In genomic region chr9:58581958-58582540, GRCm38 (mm10) we compare ENCODE assay signal across 8 mouse cellular contexts. TPM values are rescaled to one million over a fixed set of nuclear protein-coding genes. Genes with fewer than 3 reads are reported as not detected.
DNase-seq lines count a peak whose midpoint lies in the region; ATAC-seq and TF ChIP-seq lines count a peak whose summit lies in the region.

TSS of gene Nptn (plus strand) at chr9:58582240.

- WGBS in embryonic facial prominence, embryonic 13.5 days = 2% methylated on average over 36 of the region's 56 CpGs
- under 1% methylated on average over 51 of the region's 56 CpGs for WGBS in kidney, adult 2 months
- WGBS in limb, embryonic 12.5 days = under 1% methylated on average over 48 of the region's 56 CpGs
- 0% methylated on average over 32 of the region's 56 CpGs for whole genome bisulfite sequencing in midbrain, embryonic 15.5 days
- WGBS in spleen, adult 2 months = under 1% methylated on average over 36 of the region's 56 CpGs

- no peaks in the 10 kb centered on the region for H3K27me3 ChIP-seq in embryonic facial prominence, embryonic 13.5 days
- no peaks in the 10 kb centered on the region for H3K27me3 ChIP-seq in kidney, adult 2 months (replicated peaks; ENCODE audit: control insufficient read depth, insufficient read depth, low read length)
- H3K27me3 ChIP-seq in limb, embryonic 12.5 days = no peaks in the 10 kb centered on the region
- no peaks in the 10 kb centered on the region for H3K27me3 ChIP-seq in midbrain, embryonic 15.5 days (replicated peaks)
- no peaks in the 10 kb centered on the region for H3K27me3 ChIP-seq in spleen, adult 2 months (ENCODE audit: control insufficient read depth, insufficient read depth, low read length)

- H3K4me3 ChIP-seq in embryonic facial prominence, embryonic 13.5 days = peak within 1 kb of the TSS; percentile 94
- peak within 1 kb of the TSS; percentile 58 for H3K4me3 ChIP-seq in kidney, adult 2 months (ENCODE audit: insufficient read depth, low read depth, low read length)
- H3K4me3 ChIP-seq in limb, embryonic 12.5 days (replicated peaks) = peak within 1 kb of the TSS; percentile 93
- H3K4me3 ChIP-seq in midbrain, embryonic 15.5 days = peak within 1 kb of the TSS; percentile 74
- H3K4me3 ChIP-seq in spleen, adult 2 months (ENCODE audit: extremely low read depth, insufficient read depth, insufficient read length) = peak within 1 kb of the TSS; percentile 91

- no peak for TF ChIP-seq CTCF in kidney, adult 2 months (conservative IDR thresholded peaks at IDR 0.05; ENCODE audit: insufficient read depth, insufficient read length, low read depth, low read length)
- TF ChIP-seq CTCF in spleen, adult 2 months (IDR thresholded peaks at IDR 0.05; ENCODE audit: extremely low read depth, insufficient read depth, insufficient read length, insufficient replicate concordance) = no peak

- H3K36me3 ChIP-seq in embryonic facial prominence, embryonic 13.5 days = no peaks in the 10 kb centered on the region
- no peaks in the 10 kb centered on the region for H3K36me3 ChIP-seq in kidney, adult 2 months (ENCODE audit: control insufficient read depth, insufficient read depth, low read length)
- H3K36me3 ChIP-seq in limb, embryonic 12.5 days = no peaks in the 10 kb centered on the region
- no peaks in the 10 kb centered on the region for H3K36me3 ChIP-seq in midbrain, embryonic 15.5 days (replicated peaks)
- no peaks in the 10 kb centered on the region for H3K36me3 ChIP-seq in spleen, adult 2 months (ENCODE audit: control insufficient read depth, insufficient read depth, low read length)

- H3K9ac ChIP-seq in embryonic facial prominence, embryonic 13.5 days = peak within 1 kb of the TSS; percentile 98
- H3K9ac ChIP-seq in limb, embryonic 12.5 days (replicated peaks) = peak within 1 kb of the TSS; percentile 97
- peak within 1 kb of the TSS; percentile 87 for H3K9ac ChIP-seq in midbrain, embryonic 15.5 days

- peak; percentile 57 for TF ChIP-seq POLR2A in kidney, adult 2 months (IDR thresholded peaks at IDR 0.05; ENCODE audit: low read depth, low read length)
- peak; percentile 86 for TF ChIP-seq POLR2A in spleen, adult 2 months (IDR thresholded peaks at IDR 0.05; ENCODE audit: low read depth, low read length)

- peak; percentile 98 for ATAC-seq in embryonic facial prominence, embryonic 13.5 days (ENCODE audit: insufficient number of reproducible peaks, insufficient read depth, low FRiP score, low TSS enrichment, low read depth)
- peak; percentile 99 for ATAC-seq in limb, embryonic 12.5 days (ENCODE audit: insufficient number of reproducible peaks, insufficient read depth, low FRiP score, low TSS enrichment, low read depth)
- ATAC-seq in midbrain, embryonic 15.5 days (replicated peaks) = peak; percentile 98

- H3K4me2 ChIP-seq in embryonic facial prominence, embryonic 13.5 days = peak within 1 kb of the TSS; percentile 87
- peak within 1 kb of the TSS; percentile 86 for H3K4me2 ChIP-seq in limb, embryonic 12.5 days
- peak within 1 kb of the TSS; percentile 82 for H3K4me2 ChIP-seq in midbrain, embryonic 15.5 days

- H3K27ac ChIP-seq in embryonic facial prominence, embryonic 13.5 days = peak within 1 kb of the TSS; percentile 97
- H3K27ac ChIP-seq in kidney, adult 2 months (ENCODE audit: insufficient read depth, low read depth, low read length) = peak within 1 kb of the TSS; percentile 95
- H3K27ac ChIP-seq in limb, embryonic 12.5 days = peak within 1 kb of the TSS; percentile 98
- H3K27ac ChIP-seq in midbrain, embryonic 15.5 days = peak within 1 kb of the TSS; percentile 96
- peak within 1 kb of the TSS; percentile 92 for H3K27ac ChIP-seq in spleen, adult 2 months (ENCODE audit: insufficient read depth, low read length)

- no peaks in the 10 kb centered on the region for H3K9me3 ChIP-seq in embryonic facial prominence, embryonic 13.5 days
- H3K9me3 ChIP-seq in limb, embryonic 12.5 days = no peaks in the 10 kb centered on the region
- H3K9me3 ChIP-seq in midbrain, embryonic 15.5 days = no peaks in the 10 kb centered on the region

- H3K4me1 ChIP-seq in embryonic facial prominence, embryonic 13.5 days = peaks cover 10% of the 10 kb centered on the region; the same call in 1 of the 2 replicates
- H3K4me1 ChIP-seq in kidney, adult 2 months (ENCODE audit: control insufficient read depth, insufficient read depth, low read length) = peaks cover 11% of the 10 kb centered on the region
- peaks cover 14% of the 10 kb centered on the region for H3K4me1 ChIP-seq in limb, embryonic 12.5 days (replicated peaks)
- peaks cover 15% of the 10 kb centered on the region for H3K4me1 ChIP-seq in midbrain, embryonic 15.5 days
- no peaks in the 10 kb centered on the region; the same call in 1 of the 2 replicates for H3K4me1 ChIP-seq in spleen, adult 2 months (ENCODE audit: control insufficient read depth, insufficient read depth, insufficient read length)

- DNase-seq in 3134 (ENCODE audit: extremely low read depth, insufficient read length, low spot score) = peak; percentile 97
- peak; percentile 98 for DNase-seq in adrenal gland, postnatal 36 days
- DNase-seq in heart, adult 18-20 months = peak; percentile 97 to 99
- peak; percentile 99 for DNase-seq in kidney, adult 2 months
- DNase-seq in spleen, adult 2 months (ENCODE audit: low read depth in 1 of 2, low spot score in 2 of 2) = peak; percentile 96 to 97

RNA-seq across cellular contexts. Expression of gene Nptn, which starts in this region (rescaled TPM):
- total RNA-seq in adrenal gland, postnatal 36 days (2021) = 100 to 1,000 TPM; 170 to 181 TPM
- 106 and 130 TPM in 2 replicates for polyA plus RNA-seq in embryonic facial prominence, embryonic 13.5 days (2015; fragmentation: Nextera tagmentation; extraction: Ambion mirVana)
- 100 to 1,000 TPM; 113 to 123 TPM for total RNA-seq in heart, adult 18-20 months (2021)
- polyA plus RNA-seq in kidney, adult 2 months (2012; rRNA removed) = 450 and 540 TPM in 2 replicates
- 64.5 and 70.2 TPM in 2 replicates for polyA plus RNA-seq in limb, embryonic 12.5 days (2016; fragmentation: Nextera tagmentation; extraction: Ambion mirVana)
- 144 and 149 TPM in 2 replicates for polyA plus RNA-seq in midbrain, embryonic 15.5 days (2015; fragmentation: Nextera tagmentation; extraction: Ambion mirVana)
- polyA plus RNA-seq in spleen, adult 2 months (2012; rRNA removed) = 208 and 221 TPM in 2 replicates

Comparison
In these comparisons a context has a peak if more than half of its experiments do, and no peak if none do; other contexts are left out.
1. Peak in every context shown above with its lines: DNase-seq, ATAC-seq, H3K4me3 ChIP-seq and H3K27ac ChIP-seq.